Mouse (Mus musculus): ENCODE data around the gene G6pc. TPM values are rescaled to one million over a fixed set of nuclear protein-coding genes. Genes with fewer than 3 reads are reported as not detected.
"Not testable (repeated sequence)": the region's sequence is repeated elsewhere in the genome, so short reads cannot be mapped to it uniquely, and the experiment has no call there.

Gene G6pc
- total RNA-seq (2021), result not detected

DNA sequence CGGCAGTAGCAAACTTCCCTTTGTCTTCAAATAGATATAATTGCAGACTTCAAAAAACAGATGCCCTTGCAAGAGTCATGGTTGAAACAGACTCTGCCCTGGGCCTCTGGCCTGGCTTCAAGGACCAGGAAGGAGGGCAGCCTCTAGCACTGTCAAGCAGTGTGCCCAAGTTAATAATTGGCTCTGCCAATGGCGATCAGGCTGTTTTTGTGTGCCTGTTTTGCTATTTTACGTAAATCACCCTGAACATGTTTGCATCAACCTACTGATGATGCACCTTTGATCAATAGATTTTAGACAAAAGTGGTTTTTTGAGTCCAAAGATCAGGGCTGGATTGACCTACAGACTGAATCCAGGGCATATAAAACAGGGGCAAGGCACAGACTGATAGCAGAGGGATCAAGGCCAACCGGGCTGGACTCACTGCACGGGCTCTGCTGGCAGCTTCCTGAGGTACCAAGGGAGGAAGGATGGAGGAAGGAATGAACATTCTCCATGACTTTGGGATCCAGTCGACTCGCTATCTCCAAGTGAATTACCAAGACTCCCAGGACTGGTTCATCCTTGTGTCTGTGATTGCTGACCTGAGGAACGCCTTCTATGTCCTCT is at the start of gene G6pc:
G6pc (plus strand) TSS at position 236 of the 610 bp plus-strand sequence.
- no peak for DNase-seq (ENCODE audit: low spot score in 2 of 2)
- intact Hi-C loops (cut with DNase I), result no loop called here

DNA sequence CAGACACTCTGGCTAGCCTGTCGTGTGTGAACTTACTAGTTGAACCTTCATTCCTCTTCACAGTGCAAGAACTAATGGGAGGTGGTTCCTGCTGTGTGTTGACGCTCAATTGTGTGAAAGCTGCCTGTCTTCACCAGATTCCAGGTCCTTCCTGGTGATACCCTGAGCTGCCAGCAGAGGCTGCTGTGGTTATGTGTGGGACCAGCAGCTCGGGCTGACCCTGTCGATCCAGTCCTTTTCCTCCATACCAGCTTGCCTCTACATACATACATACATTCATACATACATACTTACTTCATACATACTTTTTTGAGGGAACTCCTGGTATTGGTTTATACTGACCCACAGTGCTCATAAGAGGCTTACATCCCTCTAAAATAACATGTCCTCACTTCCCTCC is 43.8 kb upstream of the G6pc start:
- DNase-seq (ENCODE audit: low spot score in 2 of 2), result peak; percentile 52 to 59
- intact Hi-C loops (cut with DNase I), result loop anchor here (2.0 kb wide), 1 partner anchor 71 kb away; no protein-coding TSS in a partner anchor

DNA sequence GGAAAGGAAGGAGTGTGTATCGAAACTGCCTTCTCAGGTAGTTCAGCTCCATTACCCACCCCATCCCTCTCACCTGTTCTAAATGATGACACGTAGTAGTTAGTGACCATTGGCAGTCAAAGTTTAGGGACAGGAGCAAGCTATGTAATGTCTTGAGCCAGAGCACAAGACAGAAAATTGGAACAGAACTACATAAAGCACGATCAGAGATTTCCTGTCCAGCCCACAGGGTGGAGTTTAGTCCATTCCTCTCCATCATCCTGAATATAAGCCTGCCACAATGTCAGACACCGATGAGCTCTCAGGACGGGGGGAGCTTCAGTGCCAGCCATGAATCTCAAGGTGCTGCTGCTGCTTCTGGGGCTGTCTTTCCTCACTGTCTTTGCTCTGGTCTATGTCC is 42.6 kb upstream of the G6pc start, which contains the start of gene Aoc2:
Aoc2 (plus strand) TSS at position 301 of the 400 bp plus-strand sequence.
- intact Hi-C loops (cut with DNase I), result no loop called here
- no peak for DNase-seq (ENCODE audit: low spot score in 2 of 2)

DNA sequence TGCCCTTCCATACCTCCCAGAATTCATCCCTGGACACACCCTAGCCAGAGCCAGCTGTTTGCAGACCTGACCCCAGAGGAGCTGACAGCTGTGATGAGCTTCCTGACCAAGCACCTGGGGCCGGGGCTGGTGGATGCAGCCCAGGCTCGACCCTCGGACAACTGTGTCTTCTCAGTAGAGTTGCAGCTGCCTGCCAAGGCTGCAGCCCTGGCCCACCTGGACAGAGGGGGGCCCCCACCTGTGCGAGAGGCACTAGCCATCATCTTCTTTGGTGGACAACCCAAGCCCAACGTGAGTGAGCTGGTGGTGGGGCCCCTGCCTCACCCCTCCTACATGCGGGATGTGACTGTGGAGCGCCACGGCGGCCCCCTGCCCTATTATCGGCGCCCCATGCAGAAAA is 42.2 kb upstream of the G6pc start:
- intact Hi-C loops (cut with DNase I); DNase-seq (ENCODE audit: low spot score in 2 of 2): not testable (repeated sequence)

DNA sequence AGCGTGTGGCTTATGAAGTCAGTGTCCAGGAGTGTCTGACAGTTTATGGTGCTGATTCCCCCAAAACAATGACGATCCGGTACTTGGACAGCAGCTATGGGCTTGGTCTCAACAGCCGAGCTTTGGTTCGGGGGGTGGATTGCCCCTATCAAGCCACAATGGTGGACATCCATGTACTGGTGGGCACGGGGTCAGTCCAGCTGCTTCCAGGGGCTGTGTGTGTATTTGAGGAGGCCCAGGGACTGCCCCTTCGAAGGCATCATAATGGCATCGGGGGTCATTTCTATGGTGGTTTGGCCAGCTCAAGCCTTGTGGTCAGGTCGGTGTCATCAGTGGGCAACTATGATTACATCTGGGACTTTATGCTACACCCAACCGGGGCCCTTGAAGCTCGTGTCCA is 41.2 kb upstream of the G6pc start:
- intact Hi-C loops (cut with DNase I), result no loop called here
- no peak for DNase-seq (ENCODE audit: low spot score in 2 of 2)

DNA sequence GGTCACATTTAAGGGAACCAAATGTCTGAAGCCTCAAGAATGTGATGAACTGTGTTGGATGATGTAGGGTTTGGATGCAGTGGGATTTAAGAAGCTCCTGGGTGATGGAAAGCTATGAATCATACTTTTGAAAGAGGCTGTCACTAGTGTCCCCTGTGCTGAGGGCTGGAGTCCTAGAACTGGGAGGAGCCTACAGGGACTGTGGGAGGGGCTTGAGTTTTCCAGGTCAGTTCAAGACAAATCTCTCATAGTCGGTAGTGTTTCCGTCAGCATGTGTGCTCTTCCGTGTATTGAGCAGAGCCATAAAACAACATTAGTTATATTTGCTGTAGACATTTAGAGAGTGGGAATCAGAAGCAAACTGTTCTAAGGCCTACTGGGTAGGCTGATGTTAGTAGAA is 40.0 kb upstream of the G6pc start:
- no peak for DNase-seq (ENCODE audit: low spot score in 2 of 2)
- intact Hi-C loops (cut with DNase I), result no loop called here

DNA sequence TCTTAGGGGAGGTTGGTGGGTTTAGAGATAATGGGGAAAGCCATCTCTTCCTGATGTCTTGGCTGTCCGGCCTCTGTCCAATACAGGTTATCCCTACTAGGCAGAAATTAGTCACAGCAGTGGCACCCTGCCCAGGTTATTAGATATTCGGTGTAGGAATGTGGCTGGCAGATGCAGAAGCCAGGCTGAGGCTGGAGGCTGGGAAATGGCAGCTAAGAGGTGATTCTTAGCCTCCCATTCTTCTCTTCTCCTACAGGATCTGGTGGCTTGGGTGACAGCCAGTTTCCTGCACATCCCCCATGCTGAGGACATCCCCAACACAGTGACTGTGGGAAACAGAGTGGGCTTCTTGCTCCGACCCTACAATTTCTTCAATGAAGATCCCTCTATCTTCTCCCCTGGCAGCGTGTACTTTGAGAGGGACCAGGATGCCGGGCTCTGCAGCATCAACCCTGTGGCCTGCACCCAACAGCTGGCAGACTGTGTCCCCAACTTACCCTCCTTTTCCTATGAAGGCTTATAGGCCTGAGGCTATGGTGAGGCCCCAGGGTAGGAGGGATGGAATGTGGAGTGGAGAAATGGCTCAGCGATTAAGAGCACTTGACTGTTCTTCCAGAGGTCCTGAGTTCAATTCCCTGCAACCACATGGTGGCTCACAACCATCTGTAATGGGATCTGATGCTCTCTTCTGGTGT is 38.3 kb upstream of the G6pc start:
- DNase-seq (ENCODE audit: low spot score in 2 of 2), result peak; percentile 28 to 35
- intact Hi-C loops (cut with DNase I), result no loop called here

DNA sequence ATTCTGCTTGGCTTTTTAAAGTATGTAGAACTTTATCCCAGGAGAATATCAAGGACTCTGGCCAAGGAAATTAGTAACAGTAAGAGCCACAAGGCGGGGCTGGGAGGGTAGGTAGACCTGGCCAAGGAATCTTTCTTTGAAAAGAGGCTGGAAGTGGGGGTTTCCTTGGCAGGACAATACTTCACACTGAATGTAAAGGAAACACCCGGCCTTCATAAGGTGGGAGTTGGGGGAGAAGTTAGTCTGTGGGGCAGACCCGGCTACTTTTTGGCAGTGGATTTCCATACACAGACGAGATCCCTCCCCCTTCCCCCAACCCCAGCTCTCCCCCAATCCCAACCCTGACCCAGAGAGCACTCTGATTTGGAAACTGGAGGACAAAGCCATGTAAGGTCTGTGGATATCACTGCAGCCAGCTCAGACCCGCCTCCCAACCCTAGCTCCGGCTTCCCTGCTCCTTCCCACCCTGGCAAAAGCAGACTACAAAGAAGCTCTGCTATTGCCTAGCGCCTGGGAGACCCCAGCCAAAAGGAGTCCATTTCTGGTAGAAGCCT is 36.9 kb upstream of the G6pc start, which contains the start of gene Aoc3:
Aoc3 (plus strand) TSS at position 235 of the 554 bp plus-strand sequence.
- DNase-seq (ENCODE audit: low spot score in 2 of 2), result no peak
- intact Hi-C loops (cut with DNase I), result no loop called here

DNA sequence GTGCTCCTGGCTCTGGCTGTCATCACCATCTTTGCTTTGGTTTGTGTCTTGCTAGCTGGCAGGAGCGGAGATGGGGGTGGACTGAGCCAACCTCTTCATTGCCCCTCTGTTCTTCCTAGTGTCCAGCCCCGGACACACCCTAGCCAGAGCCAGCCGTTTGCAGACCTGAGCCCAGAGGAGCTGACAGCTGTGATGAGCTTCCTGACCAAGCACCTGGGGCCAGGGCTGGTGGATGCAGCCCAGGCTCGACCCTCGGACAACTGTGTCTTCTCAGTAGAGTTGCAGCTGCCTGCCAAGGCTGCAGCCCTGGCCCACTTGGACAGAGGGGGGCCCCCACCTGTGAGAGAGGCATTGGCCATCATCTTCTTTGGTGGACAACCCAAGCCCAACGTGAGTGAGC is 36.4 kb upstream of the G6pc start:
- DNase-seq (ENCODE audit: low spot score in 2 of 2); intact Hi-C loops (cut with DNase I): not testable (repeated sequence)

DNA sequence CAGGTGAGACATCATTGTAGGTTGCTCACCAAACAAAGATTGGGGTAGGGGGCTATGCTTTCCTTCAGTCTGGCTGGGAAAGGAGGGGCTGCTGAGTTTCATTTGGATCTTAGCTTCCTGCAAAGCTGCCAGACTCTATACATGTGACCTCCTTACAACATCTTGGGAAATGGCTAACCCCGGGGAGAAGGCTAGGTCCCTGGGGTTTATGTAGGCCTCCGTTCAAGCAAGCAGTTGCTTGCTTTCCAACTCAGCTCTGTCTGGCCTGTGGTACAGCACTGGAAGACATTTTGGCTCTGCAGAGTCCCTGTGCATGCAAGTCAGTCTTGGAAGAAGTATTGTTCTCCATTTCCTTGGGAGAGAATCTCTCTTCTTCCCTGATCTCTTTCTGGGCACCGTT is 34.8 kb upstream of the G6pc start:
- DNase-seq (ENCODE audit: low spot score in 2 of 2), result no peak
- intact Hi-C loops (cut with DNase I), result no loop called here

DNA sequence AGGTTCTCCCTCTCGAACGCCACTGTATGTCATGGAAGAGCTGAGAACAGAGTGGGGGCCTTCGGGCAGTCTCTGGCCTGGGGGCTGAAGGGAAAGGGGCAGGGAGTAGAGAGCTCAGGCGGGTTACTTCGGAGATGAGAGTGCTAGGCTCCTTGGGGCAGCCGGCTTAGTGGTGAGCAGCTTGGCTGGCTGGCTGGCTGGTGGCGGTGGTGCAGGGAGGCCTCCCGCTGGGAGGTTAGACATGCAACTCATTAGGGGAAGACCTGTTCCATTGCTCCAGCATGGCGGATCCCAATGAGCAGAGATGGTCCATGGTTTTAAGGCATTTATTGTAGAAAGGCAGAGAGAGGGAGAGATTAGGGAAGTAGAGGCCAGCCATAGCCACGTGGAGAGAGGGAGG is 33.3 kb upstream of the G6pc start:
- intact Hi-C loops (cut with DNase I), result no loop called here
- DNase-seq (ENCODE audit: low spot score in 2 of 2), result no peak

DNA sequence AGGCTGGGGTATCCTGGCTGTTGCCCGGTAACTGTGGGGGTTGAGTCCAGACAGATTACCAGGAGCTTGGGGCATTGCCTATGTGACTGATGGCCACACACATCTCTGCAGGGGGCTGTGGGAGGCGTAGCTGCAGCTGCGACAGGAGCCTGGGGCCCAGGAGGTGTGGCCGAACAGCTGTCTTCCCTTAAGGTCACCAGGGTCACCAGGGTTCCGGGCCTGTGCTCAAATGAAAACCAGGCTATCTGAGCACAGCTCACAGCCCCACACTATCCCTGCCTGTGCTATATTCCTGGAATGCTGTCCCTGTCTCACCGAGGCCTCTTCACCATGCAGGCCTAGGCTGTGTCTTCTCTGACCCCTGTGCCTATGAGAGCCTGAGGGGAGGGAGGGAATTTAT is 32.8 kb upstream of the G6pc start:
- DNase-seq (ENCODE audit: low spot score in 2 of 2), result no peak
- intact Hi-C loops (cut with DNase I), result no loop called here

DNA sequence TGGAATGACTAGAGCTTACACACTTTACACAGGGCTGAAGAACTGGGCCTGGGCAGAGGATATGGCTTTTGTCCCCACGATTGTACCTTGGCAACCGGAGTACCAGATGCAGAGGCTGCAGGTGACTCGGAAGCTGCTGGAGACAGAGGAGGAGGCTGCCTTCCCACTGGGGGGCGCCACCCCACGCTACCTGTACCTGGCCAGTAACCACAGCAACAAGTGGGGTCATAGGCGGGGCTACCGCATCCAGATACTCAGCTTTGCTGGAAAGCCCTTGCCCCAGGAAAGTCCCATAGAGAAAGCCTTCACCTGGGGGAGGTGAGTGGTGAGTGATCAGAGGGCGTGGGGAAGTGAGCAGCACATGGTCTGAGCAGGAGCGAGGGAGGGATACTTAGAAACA is 31.7 kb upstream of the G6pc start:
- intact Hi-C loops (cut with DNase I), result no loop called here
- DNase-seq (ENCODE audit: low spot score in 2 of 2), result no peak

DNA sequence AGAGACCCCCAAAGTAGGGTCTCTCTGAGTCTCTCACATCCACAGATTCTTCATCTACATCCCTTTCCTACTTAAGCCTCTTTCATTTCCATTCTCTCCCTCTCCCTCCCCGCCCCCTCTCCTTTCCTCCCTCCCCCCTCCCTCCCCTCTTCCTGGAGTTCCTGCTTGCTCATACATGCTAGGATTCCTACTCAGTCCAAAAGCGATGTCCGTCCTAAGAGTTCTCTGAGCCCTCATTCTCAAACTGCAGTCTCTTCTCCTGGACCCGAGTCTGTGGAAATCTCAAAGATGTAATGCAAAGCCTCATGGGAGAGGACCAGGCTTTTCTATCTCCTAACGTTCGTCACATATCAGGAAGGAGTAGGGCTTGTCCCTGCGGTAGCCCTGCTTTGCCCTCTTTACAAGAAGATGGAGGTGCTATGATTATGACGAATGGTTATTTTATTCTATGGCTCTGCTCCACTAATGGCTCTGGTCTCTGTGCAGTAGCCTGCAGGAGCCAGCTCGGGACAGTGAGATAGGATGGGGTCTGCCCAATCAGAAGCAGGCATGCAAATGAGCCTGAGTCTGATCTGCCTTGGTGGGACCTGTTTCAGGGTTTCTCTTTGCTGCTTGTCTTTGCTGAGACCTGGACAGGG is 29.1 kb upstream of the G6pc start:
- DNase-seq (ENCODE audit: low spot score in 2 of 2), result no peak
- intact Hi-C loops (cut with DNase I), result no loop called here

DNA sequence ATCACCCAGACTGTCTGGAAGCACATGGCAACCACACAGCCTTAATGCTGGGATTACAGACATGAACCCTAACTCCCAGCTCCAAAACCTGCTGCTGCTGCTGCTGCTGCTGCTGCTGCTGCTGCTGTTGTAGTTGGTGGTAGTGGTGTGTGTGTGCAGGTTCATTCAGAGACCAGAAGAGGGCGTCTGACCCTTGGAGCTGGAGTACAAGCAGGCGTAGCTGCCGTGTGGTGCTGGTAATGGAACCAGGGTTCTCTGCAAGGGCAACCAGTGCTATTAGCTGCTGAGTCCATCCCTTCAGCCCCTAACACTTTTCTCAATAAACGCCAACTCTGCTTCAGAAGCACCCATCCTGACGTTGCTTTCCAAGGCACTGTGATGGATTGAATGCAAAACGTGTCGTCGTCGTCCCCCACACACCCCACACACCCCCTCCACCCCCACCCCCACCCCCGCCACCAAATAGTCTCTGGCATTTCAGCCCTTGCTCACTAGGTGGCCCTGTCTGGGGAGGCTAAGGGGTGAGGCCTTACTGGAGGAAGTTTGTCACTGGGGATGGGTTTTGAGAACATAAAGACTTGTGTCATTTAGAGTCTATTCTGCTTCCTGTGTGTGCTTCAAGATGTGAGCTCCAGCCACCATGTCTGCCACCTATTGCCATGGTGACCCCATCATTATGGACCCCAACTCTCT is 20.1 kb upstream of the G6pc start:
- no peak for DNase-seq (ENCODE audit: low spot score in 2 of 2)
- intact Hi-C loops (cut with DNase I), result no loop called here

DNA sequence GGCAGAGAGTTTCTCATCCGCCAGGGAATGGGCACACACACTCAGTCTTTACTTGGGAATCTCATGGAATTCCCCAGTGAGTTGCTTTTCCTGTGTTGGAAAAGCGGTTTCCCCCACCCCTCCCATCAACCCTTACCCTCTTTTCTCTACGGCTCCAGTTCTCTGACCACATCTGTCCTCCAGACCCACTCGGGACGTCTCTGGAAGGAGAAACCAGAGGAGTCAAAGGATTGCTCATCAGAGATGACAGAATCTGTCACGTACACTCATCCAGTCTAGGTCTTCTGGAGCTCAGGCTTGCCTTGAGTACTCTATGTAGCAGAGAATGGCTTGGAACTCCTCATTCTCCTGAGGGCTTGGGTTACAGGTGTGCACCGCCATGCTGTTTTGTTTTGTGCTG is 18.6 kb upstream of the G6pc start:
- intact Hi-C loops (cut with DNase I), result no loop called here
- no peak for DNase-seq (ENCODE audit: low spot score in 2 of 2)

DNA sequence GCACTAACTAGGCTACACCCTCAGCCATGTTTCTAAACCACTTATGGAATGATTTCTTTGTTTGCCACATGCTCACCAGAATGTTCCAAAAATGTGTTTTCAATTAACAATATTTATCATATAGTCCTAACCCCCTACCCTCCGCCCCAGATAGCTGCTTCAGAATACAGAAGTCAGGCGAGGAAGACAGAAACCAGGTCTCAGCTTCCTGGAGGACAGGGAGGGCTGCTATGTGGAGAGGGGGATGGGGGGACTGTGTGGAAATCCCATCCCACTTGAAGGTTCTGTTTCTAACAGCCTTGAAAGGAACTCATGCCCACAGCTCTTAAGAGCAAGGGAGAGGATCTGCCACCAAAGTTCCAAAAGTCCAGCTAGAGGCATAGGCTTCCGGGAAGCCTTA is 18.1 kb upstream of the G6pc start:
- intact Hi-C loops (cut with DNase I), result no loop called here
- DNase-seq (ENCODE audit: low spot score in 2 of 2), result no peak

DNA sequence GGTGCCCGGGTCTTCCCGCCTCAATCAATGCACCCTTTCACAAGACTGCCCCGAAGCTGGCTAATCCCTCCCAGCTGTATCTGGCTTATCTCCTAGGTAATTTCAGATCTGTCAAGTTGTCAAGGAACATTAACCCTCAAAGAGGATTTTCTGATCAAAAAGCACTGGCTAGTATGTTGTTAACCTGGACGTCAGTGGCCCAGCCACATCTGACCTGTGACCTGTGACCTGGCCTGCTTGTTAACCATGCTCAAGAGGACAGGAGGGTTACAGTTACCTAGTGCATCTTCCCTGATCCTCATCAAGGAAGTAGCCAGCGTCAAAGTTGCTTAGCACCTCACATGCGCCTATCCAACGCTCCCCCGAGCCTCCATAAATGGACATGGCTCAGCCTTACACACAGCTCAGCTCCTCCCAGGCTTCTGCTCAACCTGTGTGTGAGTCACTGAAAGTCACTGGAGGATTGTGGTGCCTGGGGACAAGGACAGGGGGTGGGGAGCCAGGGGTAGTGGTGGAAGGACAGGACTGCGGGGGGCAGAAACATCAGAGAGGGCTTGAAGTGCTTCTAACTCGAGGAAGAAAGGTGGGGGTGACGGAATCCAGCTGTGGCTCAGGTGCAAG is 16.2 kb upstream of the G6pc start:
- no peak for DNase-seq (ENCODE audit: low spot score in 2 of 2)
- intact Hi-C loops (cut with DNase I), result no loop called here

DNA sequence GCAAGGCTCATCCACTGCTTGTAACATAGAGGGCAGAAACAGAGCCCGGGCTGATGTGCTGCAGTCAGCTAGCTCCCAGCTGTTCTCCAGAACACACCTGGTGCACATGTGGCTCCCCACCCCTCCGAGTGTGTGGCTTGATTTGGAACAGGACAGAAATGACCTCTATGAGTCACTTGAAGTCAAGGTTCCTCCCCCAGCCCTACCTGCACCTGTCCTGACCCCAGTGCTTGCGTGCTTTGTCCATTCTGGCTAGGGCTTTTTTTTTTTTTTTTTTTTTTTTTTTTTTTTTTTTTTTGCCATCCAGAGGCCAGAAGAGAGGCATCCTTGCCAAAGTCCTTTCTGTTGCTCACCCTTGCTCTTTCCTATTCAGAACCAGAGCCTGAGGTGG is 15.6 kb upstream of the G6pc start:
- no peak for DNase-seq (ENCODE audit: low spot score in 2 of 2)
- intact Hi-C loops (cut with DNase I), result no loop called here

DNA sequence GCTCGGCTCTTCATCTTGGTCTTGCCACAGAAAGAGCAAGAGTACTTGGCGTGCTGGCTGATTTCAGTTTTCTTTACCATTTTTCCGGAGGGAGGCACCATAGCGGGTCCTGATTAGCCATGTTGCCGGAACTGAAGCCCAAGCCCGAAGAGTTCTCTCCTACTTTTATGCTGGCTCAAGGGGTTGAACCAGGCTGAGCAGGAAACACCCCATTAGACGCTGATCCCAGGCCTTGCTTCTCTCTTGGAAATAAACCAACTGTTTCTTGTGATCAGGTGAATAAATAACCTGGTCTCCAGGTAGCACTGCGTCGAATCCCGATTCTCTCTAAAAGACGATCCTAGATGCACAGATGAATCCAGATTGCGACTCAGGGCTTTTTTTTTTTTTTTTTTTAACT is 13.9 kb upstream of the G6pc start:
- no peak for DNase-seq (ENCODE audit: low spot score in 2 of 2)
- intact Hi-C loops (cut with DNase I), result no loop called here

Measured in left cerebral cortex, postnatal 36 days (tissue).